Mouse (Mus musculus): ENCODE measurements around the gene P2ry12.

DNA sequence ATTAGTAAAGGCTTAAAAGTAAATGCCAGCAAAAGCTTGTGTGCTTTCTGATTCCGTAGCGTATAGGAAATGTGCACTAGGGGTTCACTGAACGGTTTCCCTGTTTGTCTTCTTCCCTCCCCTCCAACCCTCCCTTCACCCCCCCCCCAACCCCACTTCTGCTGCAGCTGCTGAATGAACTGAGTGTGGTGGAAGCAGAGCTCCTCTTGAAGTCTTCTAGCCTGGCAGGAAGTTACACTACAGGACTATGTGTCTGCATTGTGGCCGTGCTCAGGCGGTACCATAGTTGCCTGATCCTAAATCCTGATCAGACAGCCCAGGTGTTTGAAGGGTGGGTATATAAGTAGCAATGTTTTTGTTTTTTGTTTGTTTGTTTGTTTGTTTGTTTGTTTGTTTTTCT is 27.8 kb downstream of the P2ry12 start:
- TF ChIP-seq CTCF (IDR thresholded peaks at IDR 0.05; ENCODE audit: low read depth) (no peak), EP300 (IDR thresholded peaks at IDR 0.05; ENCODE audit: low read depth) (no peak)
